Mouse (Mus musculus) olfactory bulb, adult 2 months (tissue): Measurements from ENCODE around the gene Lag3.

Experiments
- CTCF ChIP-seq: fragments of 200-500 bp; IDR thresholded peaks from 2 replicates; pipeline ENCODE4 v1.5.1; 2012; ENCODE audit warnings: low read depth, mild to moderate bottlenecking, low read length, moderate library complexity; ENCODE audit not compliant: insufficient read depth
- POLR2A ChIP-seq: fragments of 200-500 bp; IDR thresholded peaks from 2 replicates; pipeline ENCODE4 v1.6.1; 2012; ENCODE audit warnings: mild to moderate bottlenecking, low read depth, low read length, moderate library complexity; ENCODE audit not compliant: insufficient read depth

DNA sequence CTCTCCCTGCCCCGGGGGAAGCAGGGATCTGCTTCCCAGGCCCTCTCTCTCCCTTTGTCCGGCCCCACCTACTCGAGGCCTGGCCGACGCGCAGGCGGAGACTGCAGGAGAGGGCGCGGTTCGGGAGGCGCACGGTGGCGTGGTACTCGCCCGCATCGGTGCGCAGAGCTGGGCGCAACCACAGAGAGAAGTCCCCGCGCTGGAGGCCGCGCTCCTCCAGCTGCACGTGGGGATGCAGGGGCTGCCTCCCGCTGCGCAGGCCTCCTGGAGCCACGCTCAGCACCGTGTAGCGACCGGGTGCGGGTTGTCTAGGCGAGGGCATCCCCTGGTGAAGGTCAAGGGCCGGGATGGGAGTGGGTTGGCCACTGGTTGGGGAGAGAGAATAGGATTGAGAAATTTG, 1.5 kb downstream of the Lag3 start:
- TF ChIP-seq CTCF: no peak
- TF ChIP-seq POLR2A: no peak
